Mouse (Mus musculus): Measurements from ENCODE around the gene Iqschfp. TPM values are rescaled to one million over a fixed set of nuclear protein-coding genes. Genes with fewer than 3 reads are reported as not detected.
A peak's percentile ranks its signal among the peaks of the same experiment; 100 is the strongest.

Gene Iqschfp
- polyA plus RNA-seq, 1 experiment from 2014 or later: not detected

- Histone ChIP-seq H3K27me3 (ENCODE audit: insufficient read depth, low read length) (no peaks in the 10 kb centered on the region), H3K4me3 (ENCODE audit: low read depth, low read length) (no peak overlapping the region), H3K36me3 (replicated peaks; ENCODE audit: insufficient read depth, low read length) (no peaks in the 10 kb centered on the region), H3K27ac (ENCODE audit: low read depth) (no peak overlapping the region), H3K9ac (replicated peaks) (no peak overlapping the region), H3K9me3 (ENCODE audit: low read length) (no peaks in the 10 kb centered on the region), H3K4me1 (ENCODE audit: insufficient read depth) (no peaks in the 10 kb centered on the region), H3K4me2 (ENCODE audit: low read depth, low read length) (no peak overlapping the region)
- ATAC-seq (no peak), DNase-seq (no peak)
- WGBS (ENCODE audit: insufficient replicate concordance): 78% methylated on average over 7 of the region's 7 CpGs
- TF ChIP-seq CTCF (IDR thresholded peaks at IDR 0.05; ENCODE audit: low read depth) (no peak), EP300 (IDR thresholded peaks at IDR 0.05; ENCODE audit: low read depth) (no peak)
Observed at GRCm38 (mm10) chr3:68535160-68535728, 643.2 kb downstream of the Iqschfp start.

- no peaks in the 10 kb centered on the region for H3K9me3 ChIP-seq (ENCODE audit: low read length)
- H3K4me2 ChIP-seq (ENCODE audit: low read depth, low read length): no peak overlapping the region
- no peak for DNase-seq
- 49% methylated on average over 3 of the region's 3 CpGs for WGBS (ENCODE audit: insufficient replicate concordance)
- H3K9ac ChIP-seq (replicated peaks): no peak overlapping the region
- H3K4me3 ChIP-seq (ENCODE audit: low read depth, low read length): no peak overlapping the region
- TF ChIP-seq CTCF (IDR thresholded peaks at IDR 0.05; ENCODE audit: low read depth) (no peak), EP300 (IDR thresholded peaks at IDR 0.05; ENCODE audit: low read depth) (no peak)
- H3K27ac ChIP-seq (ENCODE audit: low read depth): no peak overlapping the region
- ATAC-seq: no peak
- H3K4me1 ChIP-seq (ENCODE audit: insufficient read depth): no peaks in the 10 kb centered on the region
- no peaks in the 10 kb centered on the region for H3K36me3 ChIP-seq (replicated peaks; ENCODE audit: insufficient read depth, low read length)
- no peaks in the 10 kb centered on the region for H3K27me3 ChIP-seq (ENCODE audit: insufficient read depth, low read length)
Observed at GRCm38 (mm10) chr3:68536071-68536470, 644.0 kb downstream of the Iqschfp start.

- no peaks in the 10 kb centered on the region for H3K27me3 ChIP-seq (ENCODE audit: insufficient read depth, low read length)
- H3K9me3 ChIP-seq (ENCODE audit: low read length): no peaks in the 10 kb centered on the region
- 0 out of 2 replicates have a peak, but pooled peaks cover 3% of the 10 kb centered on the region for H3K4me1 ChIP-seq (ENCODE audit: insufficient read depth)
- no peak for TF ChIP-seq EP300 (IDR thresholded peaks at IDR 0.05; ENCODE audit: low read depth)
- TF ChIP-seq CTCF (IDR thresholded peaks at IDR 0.05; ENCODE audit: low read depth): no peak
- H3K4me3 ChIP-seq (ENCODE audit: low read depth, low read length): no peak overlapping the region
- DNase-seq (no peak), ATAC-seq (no peak)
- no peak overlapping the region for H3K9ac ChIP-seq (replicated peaks)
- no peaks in the 10 kb centered on the region for H3K36me3 ChIP-seq (replicated peaks; ENCODE audit: insufficient read depth, low read length)
- no peak overlapping the region for H3K27ac ChIP-seq (ENCODE audit: low read depth)
- no peak overlapping the region for H3K4me2 ChIP-seq (ENCODE audit: low read depth, low read length)
- WGBS (ENCODE audit: insufficient replicate concordance): 60% methylated on average over 8 of the region's 8 CpGs
Observed at GRCm38 (mm10) chr3:68541688-68542087, 649.7 kb downstream of the Iqschfp start.

- Histone ChIP-seq H3K4me3 (ENCODE audit: low read depth, low read length) (no peak overlapping the region), H3K9me3 (ENCODE audit: low read length) (no peaks in the 10 kb centered on the region), H3K9ac (replicated peaks) (no peak overlapping the region), H3K4me2 (ENCODE audit: low read depth, low read length) (peak overlapping the region; percentile 58), H3K27ac (ENCODE audit: low read depth) (no peak overlapping the region), H3K36me3 (replicated peaks; ENCODE audit: insufficient read depth, low read length) (no peaks in the 10 kb centered on the region), H3K27me3 (ENCODE audit: insufficient read depth, low read length) (no peaks in the 10 kb centered on the region), H3K4me1 (ENCODE audit: insufficient read depth) (0 out of 2 replicates have a peak, but pooled peaks cover 3% of the 10 kb centered on the region)
- TF ChIP-seq CTCF (IDR thresholded peaks at IDR 0.05; ENCODE audit: low read depth) (peak; percentile 65), EP300 (IDR thresholded peaks at IDR 0.05; ENCODE audit: low read depth) (no peak)
- WGBS (ENCODE audit: insufficient replicate concordance): 7% methylated on average over 7 of the region's 7 CpGs
- DNase-seq: peak; percentile 34
- peak; percentile 60; the same call in 1 of the 2 replicates for ATAC-seq
Observed at GRCm38 (mm10) chr3:68542944-68543501, 651.0 kb downstream of the Iqschfp start.

GRCm38 (mm10) chr3:68544811-68545210, 652.8 kb downstream of the Iqschfp start:
- Histone ChIP-seq H3K4me1 (ENCODE audit: insufficient read depth) (0 out of 2 replicates have a peak, but pooled peaks cover 3% of the 10 kb centered on the region), H3K27me3 (ENCODE audit: insufficient read depth, low read length) (no peaks in the 10 kb centered on the region), H3K4me3 (ENCODE audit: low read depth, low read length) (no peak overlapping the region), H3K27ac (ENCODE audit: low read depth) (no peak overlapping the region), H3K36me3 (replicated peaks; ENCODE audit: insufficient read depth, low read length) (no peaks in the 10 kb centered on the region), H3K4me2 (ENCODE audit: low read depth, low read length) (no peak overlapping the region), H3K9ac (replicated peaks) (no peak overlapping the region), H3K9me3 (ENCODE audit: low read length) (no peaks in the 10 kb centered on the region)
- TF ChIP-seq CTCF (IDR thresholded peaks at IDR 0.05; ENCODE audit: low read depth) (no peak), EP300 (IDR thresholded peaks at IDR 0.05; ENCODE audit: low read depth) (no peak)
- ATAC-seq (no peak), DNase-seq (no peak)
- WGBS (ENCODE audit: insufficient replicate concordance): 69% methylated on average over 7 of the region's 7 CpGs

- H3K4me1 ChIP-seq (ENCODE audit: insufficient read depth): 0 out of 2 replicates have a peak, but pooled peaks cover 3% of the 10 kb centered on the region
- no peaks in the 10 kb centered on the region for H3K27me3 ChIP-seq (ENCODE audit: insufficient read depth, low read length)
- no peak for ATAC-seq
- H3K36me3 ChIP-seq (replicated peaks; ENCODE audit: insufficient read depth, low read length): no peaks in the 10 kb centered on the region
- no peak overlapping the region for H3K27ac ChIP-seq (ENCODE audit: low read depth)
- DNase-seq: no peak
- no peak overlapping the region for H3K4me3 ChIP-seq (ENCODE audit: low read depth, low read length)
- H3K9ac ChIP-seq (replicated peaks): no peak overlapping the region
- 63% methylated on average over 6 of the region's 6 CpGs for WGBS (ENCODE audit: insufficient replicate concordance)
- H3K4me2 ChIP-seq (ENCODE audit: low read depth, low read length): no peak overlapping the region
- no peaks in the 10 kb centered on the region for H3K9me3 ChIP-seq (ENCODE audit: low read length)
- TF ChIP-seq EP300 (IDR thresholded peaks at IDR 0.05; ENCODE audit: low read depth): no peak
- no peak for TF ChIP-seq CTCF (IDR thresholded peaks at IDR 0.05; ENCODE audit: low read depth)
Observed at GRCm38 (mm10) chr3:68545898-68546297, 653.9 kb downstream of the Iqschfp start.

Data from liver, postnatal 0 days (tissue).